Mouse (Mus musculus) right cerebral cortex, postnatal 36 days (tissue): ENCODE results near the gene Chmp6.

Source experiments
- DNase-seq, 2 experiments: peaks; one replicate each; pipeline ENCODE4 v3.0.0; 2022; ENCODE audit warnings: low spot score in 2 of 2, mixed read lengths in 1 of 2

The Chmp6 gene

DNA sequence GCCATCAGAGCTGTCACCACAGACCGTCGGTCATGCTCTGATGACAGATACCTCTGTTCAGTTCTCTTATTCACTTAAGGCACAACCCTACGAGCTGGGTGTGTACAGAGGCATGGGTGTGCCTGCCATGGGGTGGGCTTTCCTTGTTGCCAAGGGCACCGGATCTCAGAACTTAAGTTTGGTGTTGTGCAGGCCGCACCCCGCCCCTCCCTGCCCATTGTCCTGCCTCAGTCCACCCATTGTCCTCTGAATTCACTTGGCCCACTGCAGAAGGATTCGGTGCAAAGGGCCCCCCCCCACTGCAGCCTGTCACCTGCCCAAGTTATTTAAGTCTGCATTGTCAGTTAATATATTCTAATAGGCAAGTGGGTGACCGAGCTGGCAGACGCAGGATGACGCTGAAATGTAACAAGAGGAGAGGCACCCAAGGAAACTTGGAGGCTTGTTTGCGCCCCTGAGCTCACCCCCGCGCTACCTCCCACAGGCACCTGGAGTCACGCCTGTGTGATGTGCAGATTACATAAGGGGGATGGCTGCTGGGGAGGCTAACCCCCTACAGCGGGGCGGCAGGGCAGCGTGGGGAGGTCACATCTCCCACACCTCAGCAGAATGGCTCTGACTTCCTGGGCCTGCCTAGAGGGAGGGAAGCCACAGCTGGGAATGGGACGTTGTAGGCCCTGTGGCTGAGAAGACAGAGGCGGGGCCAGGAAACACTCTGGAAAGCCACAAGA lies 24.7 kb downstream of the Chmp6 start:
- peak; percentile 55 to 66 for DNase-seq

DNA sequence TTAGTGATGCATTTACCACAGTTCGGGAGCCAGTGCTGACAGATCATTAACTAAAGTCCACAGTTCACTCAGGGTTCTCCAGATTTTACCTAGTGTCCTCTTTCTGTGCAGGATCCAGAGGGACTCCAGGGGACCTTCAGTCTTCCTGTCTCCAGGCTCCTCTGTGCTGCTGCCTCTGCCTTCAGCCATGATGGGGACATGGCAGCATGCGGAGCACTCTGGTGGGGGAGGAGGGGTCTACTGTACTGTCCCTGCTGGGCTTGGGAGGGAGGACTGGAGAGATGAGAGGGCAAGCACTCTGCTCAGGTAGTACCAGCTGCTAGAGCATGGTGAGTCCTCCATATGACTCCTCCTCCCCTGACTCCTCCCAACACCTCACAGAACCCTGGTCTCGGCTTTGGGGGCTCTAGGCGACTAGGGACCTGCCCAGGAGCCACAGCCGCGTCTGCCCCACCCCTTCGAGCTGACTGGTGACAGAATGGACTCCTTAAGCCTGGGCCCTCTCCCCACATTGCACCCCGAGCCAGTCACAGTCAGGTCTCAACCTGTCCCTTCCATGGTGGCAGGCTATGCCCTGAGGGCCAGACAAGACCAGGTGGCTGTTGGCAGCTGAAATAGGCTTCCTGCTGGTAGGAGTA lies 26.0 kb downstream of the Chmp6 start:
- DNase-seq = no peak

DNA sequence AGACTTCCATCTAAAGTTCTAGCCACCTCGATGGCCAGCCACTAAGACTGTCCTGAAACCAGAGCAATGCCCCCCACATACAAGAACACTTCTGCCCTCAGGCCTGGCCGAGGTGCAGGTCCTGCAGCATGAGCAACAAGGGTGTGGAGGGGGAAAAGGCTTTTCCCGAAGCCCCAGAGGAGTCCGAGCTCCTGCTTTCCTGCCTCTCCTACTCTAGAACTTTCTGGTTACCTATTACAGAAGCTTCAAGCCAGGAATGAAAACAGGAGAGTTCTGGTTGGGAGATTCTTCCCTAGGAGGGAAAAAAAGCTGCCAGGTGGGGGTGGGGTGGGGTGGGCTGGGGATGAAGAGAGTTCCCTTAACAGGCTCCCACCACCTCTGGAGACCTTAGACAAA lies 26.5 kb downstream of the Chmp6 start:
- DNase-seq = no peak

DNA sequence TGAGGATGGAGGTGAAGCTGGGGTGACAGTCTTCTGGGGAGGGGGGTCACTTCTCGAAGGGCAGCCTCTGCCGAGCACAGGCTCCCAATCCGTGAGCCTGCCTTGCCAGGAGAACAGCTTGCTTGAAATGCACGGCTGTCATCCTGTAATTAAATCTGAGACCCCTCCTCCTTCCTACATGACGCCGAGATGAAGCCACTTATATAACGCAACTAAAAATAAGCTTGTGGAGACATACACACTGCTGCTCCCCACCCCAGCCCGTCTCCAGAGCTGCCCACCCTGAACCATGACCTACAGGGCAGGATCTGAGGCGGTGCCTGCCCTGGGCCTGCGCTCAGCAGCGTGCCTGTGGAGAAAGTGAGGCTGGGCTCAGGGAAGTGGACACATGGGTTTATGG lies 26.9 kb downstream of the Chmp6 start:
- DNase-seq = no peak

DNA sequence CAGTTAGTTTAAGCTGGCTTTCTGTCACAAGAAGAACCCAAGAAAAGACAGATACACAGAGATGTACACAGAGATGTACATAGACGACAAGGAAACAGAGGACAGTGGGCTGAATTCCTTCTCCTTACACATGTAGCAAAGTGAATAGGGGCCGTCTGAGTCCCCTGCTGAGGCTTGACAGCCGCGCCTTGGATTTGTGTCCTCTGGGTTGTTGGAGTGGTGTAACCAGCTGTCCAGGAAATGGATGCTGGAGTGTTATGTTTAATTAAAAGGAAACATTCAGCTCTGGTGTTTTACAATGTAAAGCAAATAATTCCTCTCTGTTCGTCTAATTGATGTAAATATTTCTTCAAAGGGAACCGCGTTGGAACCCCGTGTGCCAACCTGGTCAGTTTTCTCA lies 28.6 kb downstream of the Chmp6 start:
- DNase-seq = no peak

DNA sequence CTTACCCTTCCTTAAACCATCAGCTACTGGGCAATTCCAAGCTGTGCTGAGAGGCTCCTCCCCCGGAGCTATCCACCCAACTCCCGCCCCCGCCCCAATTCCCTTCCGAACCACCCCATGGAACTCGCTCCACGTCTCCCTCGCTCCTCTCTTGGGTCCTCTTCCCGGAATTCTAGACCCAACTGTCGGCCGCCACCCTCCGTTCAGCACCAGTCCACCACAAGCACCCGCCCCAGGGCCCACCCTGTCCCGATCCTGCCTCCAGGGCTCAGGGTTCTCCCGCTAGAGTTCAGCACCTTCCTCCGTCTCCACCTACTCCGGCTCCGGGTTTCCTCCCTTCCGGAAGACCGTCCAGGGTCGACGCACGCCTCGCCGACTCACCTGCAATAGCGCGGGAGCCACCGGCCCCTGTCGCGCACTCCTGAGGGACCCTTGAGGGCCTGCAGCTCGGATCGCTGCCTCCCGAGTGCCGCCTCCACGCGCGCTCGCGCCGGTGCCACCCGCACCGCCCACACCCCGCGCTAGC lies 29.0 kb downstream of the Chmp6 start:
- DNase-seq = no peak

DNA sequence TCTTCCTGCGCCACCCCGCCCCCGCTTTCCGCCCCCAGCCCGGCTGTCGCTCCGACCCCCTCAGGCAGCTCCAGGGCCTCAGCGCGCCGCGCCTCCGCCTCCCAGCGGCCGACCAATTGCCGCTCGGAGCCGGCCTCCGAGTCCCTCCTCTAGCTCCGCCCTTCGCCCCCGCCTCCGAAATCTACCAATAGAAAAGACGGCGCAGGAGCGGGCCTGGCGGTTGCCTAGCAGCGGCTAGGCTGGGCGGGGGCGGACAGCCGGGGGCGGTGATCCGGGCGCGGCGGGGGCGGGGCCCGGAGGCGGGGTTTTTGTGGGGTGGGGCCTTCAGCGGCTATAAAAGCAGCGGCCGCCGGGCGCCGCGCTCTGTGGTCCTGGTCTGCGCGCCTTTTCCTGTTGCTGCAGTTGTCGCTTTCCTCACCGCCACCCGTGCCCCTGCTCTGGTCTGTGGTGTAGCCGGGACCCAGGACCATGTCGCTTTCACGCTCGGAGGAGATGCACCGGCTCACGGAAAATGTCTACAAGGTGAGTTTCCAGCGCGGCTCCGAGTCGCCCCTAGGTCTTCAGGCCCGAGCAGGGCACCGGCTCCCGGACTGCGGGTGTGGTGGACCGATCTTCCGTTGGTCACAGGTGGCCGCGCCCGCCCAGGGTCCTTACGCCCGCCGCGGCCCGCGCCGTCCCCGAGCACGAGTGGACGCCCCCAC lies 29.6 kb downstream of the Chmp6 start, which contains the start of gene Baiap2:
TSS of gene Baiap2 (plus strand) at position 37 of the 701 bp plus-strand sequence.
- DNase-seq = peak; percentile 98

DNA sequence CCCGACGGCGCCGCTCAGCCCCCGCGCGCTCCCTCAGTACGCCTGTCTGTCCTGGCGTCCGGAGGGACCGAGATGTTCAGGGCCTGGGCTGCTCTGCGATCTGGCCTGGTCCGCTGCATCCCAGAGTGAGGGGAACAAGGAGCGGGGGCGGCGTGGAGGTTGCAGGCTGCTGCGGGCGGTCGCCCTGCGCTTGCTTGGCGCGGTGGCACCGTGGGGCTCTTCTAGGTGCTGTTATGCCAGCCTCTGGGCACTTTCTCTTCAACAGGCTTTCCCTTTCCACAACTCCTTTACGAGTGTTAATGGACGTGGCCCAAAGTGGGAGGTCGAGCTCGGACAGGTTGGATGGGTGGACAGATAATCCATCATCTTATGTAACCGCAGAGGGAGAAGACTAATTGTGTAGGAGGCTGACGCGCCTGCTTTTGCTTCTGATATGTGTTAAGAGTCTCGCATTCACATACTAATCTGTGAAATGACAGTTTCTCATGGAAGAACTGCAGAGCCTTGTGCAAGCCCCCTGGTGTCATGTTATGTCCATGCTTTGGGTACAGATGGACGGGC lies 30.3 kb downstream of the Chmp6 start:
- DNase-seq = no peak

DNA sequence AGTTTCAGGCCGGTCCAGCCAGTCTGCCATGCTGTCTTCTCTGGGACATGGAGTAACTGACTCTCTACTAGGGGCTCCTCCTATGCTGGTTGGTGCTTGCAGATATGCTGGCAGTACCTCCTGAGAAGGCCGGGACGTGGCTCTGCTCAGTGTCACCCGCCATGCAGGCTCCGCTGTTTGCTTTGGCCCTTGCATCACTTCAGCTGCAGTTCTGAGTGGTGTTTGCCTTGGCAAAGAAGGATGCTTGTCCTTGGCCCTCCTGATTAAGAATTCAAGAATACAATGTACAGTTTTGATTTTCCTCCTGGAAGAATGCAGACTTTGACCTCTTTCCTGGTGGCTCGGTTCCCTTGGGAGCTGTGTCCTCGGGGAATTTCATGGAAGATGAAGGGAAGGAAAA lies 32.1 kb downstream of the Chmp6 start:
- DNase-seq = no peak

DNA sequence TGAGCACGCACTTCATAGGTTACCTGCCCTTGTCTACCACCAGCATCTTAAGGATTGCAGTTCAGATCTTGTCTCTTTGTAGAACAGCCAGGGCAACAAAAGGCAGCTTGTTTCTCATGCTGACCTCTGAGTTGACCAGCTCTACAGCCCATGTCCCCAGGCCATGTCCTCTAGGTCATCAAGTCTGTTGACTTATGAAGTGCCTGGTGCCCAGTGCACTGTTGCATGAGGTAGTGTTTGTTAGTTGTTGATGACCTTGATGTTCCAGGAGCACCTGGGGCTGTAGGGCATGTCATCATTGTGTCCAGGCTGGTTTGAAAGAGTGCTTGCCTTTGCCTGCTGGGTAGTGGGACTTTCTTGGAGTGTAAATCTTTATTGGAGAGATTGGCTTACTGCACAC lies 34.2 kb downstream of the Chmp6 start:
- no peak for DNase-seq

DNA sequence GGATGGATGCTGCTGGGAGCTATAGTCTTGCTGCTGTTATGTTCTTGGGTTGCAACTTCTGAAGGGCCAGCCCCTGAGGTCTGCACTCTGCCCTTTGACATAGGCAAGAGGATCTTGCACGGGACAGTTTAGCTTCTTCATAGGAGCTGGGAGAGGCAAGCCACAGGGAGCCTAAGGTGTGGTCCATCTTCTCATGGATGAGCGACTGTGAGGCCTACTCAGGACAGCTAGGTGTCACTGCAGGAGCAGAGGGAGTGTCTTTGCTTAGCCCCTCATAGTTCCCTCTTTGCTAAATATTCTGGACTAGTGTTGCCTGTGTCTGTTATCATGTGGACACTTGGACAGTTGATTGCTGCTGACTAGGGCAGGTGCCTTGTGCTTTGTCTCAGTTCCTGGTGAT lies 34.7 kb downstream of the Chmp6 start:
- DNase-seq = no peak

DNA sequence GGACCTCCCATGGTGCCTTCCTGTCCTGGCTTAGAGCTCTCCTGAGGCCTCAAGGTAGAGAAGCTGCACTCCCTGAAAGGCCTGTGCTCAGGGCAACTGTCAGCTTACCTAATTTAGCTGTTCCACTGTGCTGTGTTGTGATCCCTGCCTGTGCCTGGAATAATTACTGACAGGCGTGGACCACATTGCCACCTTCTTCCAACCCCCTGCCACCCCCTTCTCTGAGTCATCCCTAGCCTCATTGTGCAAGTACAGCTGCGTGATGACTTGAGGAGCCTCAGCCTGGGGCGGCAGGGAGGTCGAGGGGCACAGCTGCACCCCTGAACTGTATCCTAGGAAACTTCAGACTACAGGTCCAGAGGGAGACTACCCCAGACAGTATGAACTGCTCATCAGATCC lies 35.1 kb downstream of the Chmp6 start:
- DNase-seq = no peak

DNA sequence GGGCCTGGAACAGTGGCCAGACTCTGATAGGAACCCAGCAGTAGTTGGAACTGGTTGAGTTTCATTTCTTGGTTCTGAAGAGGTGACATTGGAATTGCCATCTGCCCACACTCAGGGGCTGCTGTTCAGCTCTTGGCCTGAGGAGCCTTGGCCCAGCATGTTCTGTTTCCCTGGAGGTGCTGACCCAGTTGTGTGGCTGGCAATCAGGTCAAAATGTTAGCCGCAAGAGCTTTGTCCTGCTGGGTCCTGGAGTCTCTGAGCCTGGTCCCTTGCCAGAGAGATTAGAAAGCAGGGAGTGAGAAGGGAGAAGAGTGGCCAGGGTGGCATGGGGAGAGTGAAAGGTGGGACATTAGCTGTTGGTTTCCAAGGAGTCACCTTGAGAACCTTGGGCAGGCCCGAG lies 35.6 kb downstream of the Chmp6 start:
- DNase-seq = no peak

DNA sequence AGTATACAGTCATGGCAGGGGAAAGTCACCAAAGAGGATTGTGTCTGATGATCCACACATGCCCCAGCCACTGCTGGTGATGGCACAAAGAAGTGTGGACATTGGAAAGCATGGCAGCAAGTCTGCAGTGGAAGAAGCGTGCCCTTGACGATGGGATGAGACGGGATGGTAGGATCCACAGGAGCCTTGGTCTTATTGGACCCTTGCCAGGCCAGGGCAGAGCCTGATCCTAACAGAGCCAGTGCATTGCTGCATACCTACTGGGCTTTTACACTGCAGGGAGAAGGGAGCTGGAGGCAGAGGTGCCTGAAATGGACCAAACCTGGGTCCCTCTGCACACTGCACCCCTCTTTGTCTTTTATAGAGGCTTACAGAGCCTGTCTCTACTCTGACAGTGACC lies 37.3 kb downstream of the Chmp6 start:
- DNase-seq = no peak

DNA sequence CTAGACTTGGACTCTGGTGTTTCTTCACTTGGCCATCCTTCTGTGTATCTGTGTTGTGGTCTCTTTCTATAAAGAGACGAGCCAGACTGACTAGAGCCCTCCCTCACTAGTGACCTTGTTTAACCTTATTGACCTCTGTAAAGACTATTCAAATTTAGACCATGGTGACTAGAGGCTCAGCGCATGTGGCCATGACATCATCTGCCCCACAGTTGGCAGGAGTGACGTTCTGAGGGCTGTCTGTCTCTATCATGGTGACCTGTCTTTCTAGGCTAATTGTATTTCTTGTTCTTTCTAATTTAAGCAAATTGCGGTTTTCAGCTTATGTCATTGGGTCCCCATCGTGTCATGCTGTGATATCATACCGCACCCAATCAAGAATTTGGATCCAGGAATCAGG lies 38.1 kb downstream of the Chmp6 start:
- DNase-seq = no peak

DNA sequence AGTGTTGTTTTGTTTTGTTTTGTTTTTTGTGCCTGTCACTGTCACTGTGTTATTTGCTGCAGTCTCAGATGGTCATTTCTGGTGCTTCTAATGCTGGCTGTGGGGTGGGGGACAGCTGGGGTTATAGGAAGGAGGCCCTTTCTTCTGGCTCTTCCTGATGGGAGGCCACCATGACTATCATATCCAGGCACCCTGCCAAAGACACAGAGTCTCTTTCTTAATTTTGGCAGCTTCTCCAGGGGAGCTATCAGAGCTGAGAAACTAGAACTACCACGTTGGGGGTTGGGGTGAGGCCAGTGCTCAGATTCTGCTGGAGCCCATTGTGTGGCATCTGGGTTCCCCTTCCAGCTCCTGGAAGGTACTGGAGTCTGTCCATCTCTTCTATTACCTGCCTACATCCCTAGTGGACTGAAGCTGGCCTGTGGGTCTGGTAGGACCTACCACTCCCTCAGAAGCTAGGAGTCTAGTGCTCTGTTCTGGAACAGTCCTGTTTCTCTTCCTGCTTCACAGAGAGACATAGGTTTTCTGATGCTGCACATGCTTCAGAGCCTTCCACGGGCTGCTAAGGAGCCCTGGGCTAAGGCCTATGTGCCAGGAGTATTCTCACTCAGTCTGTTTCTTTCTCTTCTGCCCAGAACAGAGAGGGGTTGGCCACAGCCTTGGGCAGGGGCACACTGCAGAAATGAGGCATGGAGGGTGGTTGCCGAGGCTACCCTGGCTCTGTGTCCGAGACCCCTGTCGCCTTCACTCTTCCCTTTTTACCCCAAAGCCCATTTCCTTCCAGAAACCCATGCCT lies 39.4 kb downstream of the Chmp6 start:
- DNase-seq = no peak

DNA sequence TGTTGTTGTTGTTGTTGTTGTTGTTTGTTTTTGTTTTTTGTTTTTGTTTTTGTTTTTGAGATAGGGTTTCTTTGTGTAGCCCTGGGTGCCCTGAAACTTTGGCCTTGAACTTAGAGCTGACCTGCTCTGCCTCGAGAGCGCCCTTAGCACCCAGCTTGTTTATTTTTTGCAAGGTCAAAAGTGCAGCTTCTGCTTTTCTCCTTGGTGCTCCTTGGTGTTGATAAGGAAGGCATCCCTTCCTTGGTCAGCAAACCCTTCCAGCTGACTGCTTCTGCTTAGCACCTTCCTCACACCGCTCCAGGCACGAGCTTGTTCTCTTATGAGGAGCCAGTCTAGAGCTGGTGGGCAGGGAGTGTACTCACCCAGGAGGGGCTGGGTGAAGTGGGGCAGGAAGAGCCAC lies 41.0 kb downstream of the Chmp6 start:
- no peak for DNase-seq

DNA sequence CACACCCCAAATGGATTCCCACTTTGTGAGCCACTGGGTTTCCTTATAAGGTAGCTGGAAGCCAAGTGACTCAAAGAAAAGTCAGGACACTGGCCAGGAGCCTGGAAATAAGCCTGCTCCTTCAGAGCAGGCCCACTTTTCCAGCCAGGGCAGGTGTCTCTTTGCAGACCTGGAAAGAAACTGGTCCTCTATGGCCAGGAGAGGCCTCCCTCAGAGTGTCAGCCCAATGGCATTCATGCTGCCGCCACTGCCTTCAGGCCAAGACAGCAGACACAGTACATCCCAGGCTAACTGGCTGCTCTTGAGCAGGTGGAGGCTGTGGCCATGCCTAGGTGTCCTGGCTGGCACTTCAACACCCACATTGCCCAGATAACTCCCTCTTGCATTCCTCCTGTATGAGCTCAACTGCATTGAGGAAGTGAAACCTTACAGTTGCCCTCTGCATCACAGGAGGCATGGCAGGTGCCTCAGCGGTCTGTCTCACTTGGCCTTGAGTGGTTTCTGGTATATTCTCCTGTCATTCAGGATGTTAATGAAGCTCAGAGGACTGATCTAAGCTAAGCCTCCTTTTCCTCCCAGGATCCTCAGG lies 41.6 kb downstream of the Chmp6 start:
- DNase-seq = no peak

DNA sequence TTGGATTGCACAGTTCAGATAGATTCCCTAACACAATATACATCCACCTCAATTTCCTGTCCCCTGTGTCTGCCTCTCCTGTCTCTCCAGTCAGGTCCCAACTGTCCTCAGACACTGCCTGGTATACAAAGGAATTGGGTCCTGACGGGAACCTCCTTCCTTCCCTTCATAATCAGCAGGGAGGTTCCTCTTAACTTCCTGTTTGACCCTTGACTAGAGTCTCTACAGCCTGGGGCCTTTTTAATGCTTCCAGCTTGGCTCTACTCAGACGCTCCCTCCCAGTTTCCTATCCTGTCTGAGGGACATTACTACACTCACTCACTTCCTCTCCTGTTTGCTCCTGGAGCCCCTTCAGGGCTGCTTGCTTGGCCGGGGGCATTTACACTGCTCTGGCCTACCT lies 42.2 kb downstream of the Chmp6 start:
- DNase-seq = no peak

DNA sequence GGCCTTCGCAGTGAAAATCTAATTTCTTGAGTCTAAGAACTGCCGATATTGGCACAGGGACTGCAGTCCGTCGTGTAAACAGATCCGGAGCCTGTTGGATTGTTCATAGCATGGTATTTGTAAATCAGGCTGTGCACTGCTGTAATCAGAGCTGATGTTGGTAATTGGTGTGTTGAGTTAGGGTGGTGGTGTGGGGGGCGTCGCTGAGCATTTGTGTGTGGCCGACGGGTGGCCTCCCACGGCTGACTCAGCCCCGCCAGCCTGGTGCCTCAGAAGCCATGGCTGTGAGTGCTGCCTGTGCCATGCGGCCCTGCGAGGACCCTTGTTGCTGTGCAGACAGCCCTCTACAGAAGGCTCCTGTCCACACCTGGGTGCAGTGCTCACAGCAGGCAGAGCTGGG lies 43.3 kb downstream of the Chmp6 start:
- DNase-seq = no peak

DNA sequence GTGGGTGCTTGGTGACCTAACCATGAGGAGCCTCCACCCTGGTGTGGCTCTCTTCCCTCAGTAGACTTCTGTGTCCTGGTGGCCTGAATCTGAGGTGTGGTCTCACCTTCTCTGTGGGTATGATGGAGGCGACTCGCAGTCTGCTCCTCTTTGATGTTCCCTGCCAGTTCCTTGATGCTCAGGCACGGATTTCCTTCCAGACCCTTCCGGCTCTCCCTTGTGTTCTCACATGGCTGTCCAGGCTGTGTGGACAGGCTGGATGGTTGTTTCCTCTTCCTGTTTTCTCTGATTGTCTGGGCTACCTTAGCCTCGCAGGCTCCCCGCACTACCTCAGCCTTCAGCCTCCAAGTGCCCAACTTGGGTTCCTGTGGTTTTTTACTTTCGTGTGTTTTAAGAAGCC lies 45.6 kb downstream of the Chmp6 start:
- no peak for DNase-seq
